Mouse (Mus musculus) brain, embryonic 14.5 days (tissue): Measurements from ENCODE around the gene Rbms1.

Source experiments
- CTCF ChIP-seq: fragments of 200-500 bp; IDR thresholded peaks from 2 replicates; pipeline ENCODE4 v1.5.1; 2012; ENCODE audit warnings: inconsistent platforms, mild to moderate bottlenecking, moderate library complexity, borderline replicate concordance; ENCODE audit not compliant: insufficient read depth, insufficient read length; ENCODE audit errors: extremely low read depth
- POLR2A ChIP-seq: fragments of 200-500 bp; IDR thresholded peaks from 2 replicates; pipeline ENCODE4 v1.6.1; 2012; ENCODE audit warnings: mild to moderate bottlenecking, inconsistent platforms, borderline replicate concordance; ENCODE audit not compliant: poor library complexity, insufficient read depth, insufficient read length, severe bottlenecking; ENCODE audit errors: extremely low read depth

DNA sequence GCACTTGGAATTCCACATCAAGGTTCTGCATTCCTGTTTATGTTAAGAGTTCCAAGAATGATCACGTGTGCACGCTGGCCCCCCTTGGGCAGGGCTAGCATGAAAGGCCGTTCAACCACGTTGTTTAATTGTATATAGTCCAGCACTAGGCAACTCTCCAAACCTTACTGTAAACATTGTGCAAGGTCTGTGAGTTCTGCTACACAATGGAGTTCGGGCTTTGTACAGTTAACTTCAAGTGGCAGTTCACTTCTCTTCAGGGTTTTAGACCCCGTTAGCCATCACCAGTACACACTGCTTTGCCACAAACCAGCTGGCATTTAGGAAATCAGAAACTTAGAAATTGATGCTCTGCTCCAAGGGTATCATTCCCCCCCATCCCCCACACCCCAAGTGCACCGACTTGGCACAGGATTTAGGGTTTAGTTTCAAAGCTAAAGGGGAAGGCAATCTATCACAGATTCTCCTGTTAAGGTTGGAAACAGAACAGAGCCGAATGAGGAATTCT is 22.5 kb downstream of the Rbms1 start:
- no peak for TF ChIP-seq CTCF
- no peak for TF ChIP-seq POLR2A
